Mouse (Mus musculus) intestine, embryonic 15.5 days (tissue): ENCODE measurements around the gene Ccr6. TPM values are rescaled to one million over a fixed set of nuclear protein-coding genes. Genes with fewer than 3 reads are reported as not detected.

Experiments used
- polyA plus RNA-seq: library from polyadenylated mRNA; unstranded; fragments of >200 nt; fragmentation: Nextera tagmentation; extraction: Ambion mirVana; gene quantifications from 2 replicates; pipeline ENCODE4 v1.2.1, GENCODE M21; 2015

Ccr6 gene
- polyA plus RNA-seq, 1 experiment from 2014 or later, result 0.50 TPM

Other genes with a start within 250 kb of the Ccr6 start
- gene Gm49673, start 88.3 kb upstream of the Ccr6 start, polyA plus RNA-seq, result 0.08 and 0.23 TPM in 2 replicates
- 31.1 and 36.4 TPM in 2 replicates for gene Rnaset2a, start 87.9 kb upstream of the Ccr6 start, polyA plus RNA-seq
- gene Fgfr1op, start 70.5 kb upstream of the Ccr6 start, polyA plus RNA-seq, result 30.2 and 31.5 TPM in 2 replicates
- 192 and 199 TPM in 2 replicates for gene Mpc1, start 46.9 kb downstream of the Ccr6 start, polyA plus RNA-seq
- gene Sft2d1, start 75.1 kb downstream of the Ccr6 start, polyA plus RNA-seq, result 78.7 and 79.0 TPM in 2 replicates
- 0.39 and 0.61 TPM in 2 replicates for gene Prr18, start 101.4 kb downstream of the Ccr6 start, polyA plus RNA-seq
- 0.13 and 0.27 TPM in 2 replicates for gene T2, start 119.9 kb downstream of the Ccr6 start, polyA plus RNA-seq
- 0.30 and 0.45 TPM in 2 replicates for gene T, start 198.4 kb downstream of the Ccr6 start, polyA plus RNA-seq